Mouse (Mus musculus) layer of hippocampus, adult 2 months (tissue): ENCODE measurements around the gene Stab2. TPM values are rescaled to one million over a fixed set of nuclear protein-coding genes. Genes with fewer than 3 reads are reported as not detected.

ENCODE experiments used
- DNase-seq, 2 experiments: peaks; one replicate each; pipeline ENCODE4 v3.0.0; 2022; ENCODE audit warnings: low spot score in 2 of 2
- H3K27ac ChIP-seq: fragments of 200-600 bp; 2 replicates; pipeline ENCODE4 v1.8.1; 2022
- H3K4me3 ChIP-seq: fragments of 200-600 bp; 2 replicates; pipeline ENCODE4 v1.8.1; 2022; ENCODE audit warnings: mild to moderate bottlenecking
- CTCF ChIP-seq: fragments of 200-600 bp; conservative IDR thresholded peaks from 2 replicates; pipeline ENCODE4 v1.8.1; 2022; ENCODE audit warnings: antibody characterized with exemption, mild to moderate bottlenecking, moderate library complexity
- long read RNA-seq, 2 experiments: library from polyadenylated mRNA; stranded (forward); transcript quantifications; one replicate each; pipeline ENCODE4 v2.0.0; 2021; ENCODE audit warnings: borderline mapping rate in 2 of 2
- total RNA-seq, 2 experiments: library from RNA; stranded (reverse); gene quantifications; 2 replicates each; pipeline ENCODE4 v1.2.3; 2021

The Stab2 gene
- under 1 TPM; 0.54 to 0.61 TPM for total RNA-seq
- long read RNA-seq, experiment 1, partial matches to known transcripts, result 0 of 1 reads
- long read RNA-seq, experiment 1, other reads (novel, unspliced or antisense), result 1 of 1 reads
- long read RNA-seq, experiment 2, result 0 reads

- H3K4me3 ChIP-seq, result no peak within 1 kb of the TSS
- no peak for DNase-seq
- H3K27ac ChIP-seq, result no peak within 1 kb of the TSS
- no peak for TF ChIP-seq CTCF
These were observed at the start of gene Stab2 for GRCm38 (mm10) chr10:87007385-87008214. Stab2 (minus strand) TSS chr10:87008025.

GRCm38 (mm10) chr10:87051714-87052113, 43.9 kb upstream of the Stab2 start:
- Histone ChIP-seq H3K27ac (no peak overlapping the region), H3K4me3 (no peak overlapping the region)
- DNase-seq, result no peak
- TF ChIP-seq CTCF, result no peak

- TF ChIP-seq CTCF, result no peak
- H3K4me3 ChIP-seq, result no peak overlapping the region
- H3K27ac ChIP-seq, result no peak overlapping the region
- no peak for DNase-seq
These were observed 41.4 kb upstream of the Stab2 start for GRCm38 (mm10) chr10:87049179-87049578.

- Histone ChIP-seq H3K4me3 (no peak overlapping the region), H3K27ac (no peak overlapping the region)
- DNase-seq, result no peak
- TF ChIP-seq CTCF, result peak; percentile 46
These were observed 39.2 kb upstream of the Stab2 start for GRCm38 (mm10) chr10:87046931-87047468.

- Histone ChIP-seq H3K4me3 (no peak overlapping the region), H3K27ac (no peak overlapping the region)
- no peak for TF ChIP-seq CTCF
- no peak for DNase-seq
These were observed 38.6 kb upstream of the Stab2 start for GRCm38 (mm10) chr10:87046469-87046868.

- no peak for DNase-seq
These were observed 37.4 kb upstream of the Stab2 start for GRCm38 (mm10) chr10:87045273-87045672.

GRCm38 (mm10) chr10:87041265-87041664, 33.4 kb upstream of the Stab2 start:
- no peak for DNase-seq
- TF ChIP-seq CTCF, result no peak
- H3K4me3 ChIP-seq, result no peak overlapping the region
- no peak overlapping the region for H3K27ac ChIP-seq

More at GRCm38 (mm10) chr10:87045273-87045672, 37.4 kb upstream of the Stab2 start:
- no peak overlapping the region for H3K27ac ChIP-seq
- TF ChIP-seq CTCF, result no peak
- H3K4me3 ChIP-seq, result no peak overlapping the region

- no peak for TF ChIP-seq CTCF
- no peak overlapping the region for H3K27ac ChIP-seq
- DNase-seq, result no peak
- H3K4me3 ChIP-seq, result no peak overlapping the region
These were observed 32.0 kb upstream of the Stab2 start for GRCm38 (mm10) chr10:87039800-87040199.

- Histone ChIP-seq H3K27ac (no peak overlapping the region), H3K4me3 (no peak overlapping the region)
- no peak for TF ChIP-seq CTCF
- no peak for DNase-seq
These were observed 31.5 kb upstream of the Stab2 start for GRCm38 (mm10) chr10:87039340-87039739.

- no peak overlapping the region for H3K27ac ChIP-seq
- DNase-seq, result no peak
- H3K4me3 ChIP-seq, result no peak overlapping the region
- TF ChIP-seq CTCF, result no peak
These were observed 29.2 kb upstream of the Stab2 start for GRCm38 (mm10) chr10:87037062-87037461.

- no peak for TF ChIP-seq CTCF
- no peak overlapping the region for H3K27ac ChIP-seq
- DNase-seq, result no peak
- no peak overlapping the region for H3K4me3 ChIP-seq
These were observed 28.5 kb upstream of the Stab2 start for GRCm38 (mm10) chr10:87036271-87036703.

- TF ChIP-seq CTCF, result no peak
- Histone ChIP-seq H3K4me3 (no peak overlapping the region), H3K27ac (no peak overlapping the region)
- peak in 1 of 2 experiments; percentile 14 for DNase-seq
These were observed 28.0 kb upstream of the Stab2 start for GRCm38 (mm10) chr10:87035866-87036265.

GRCm38 (mm10) chr10:87032768-87033167, 24.9 kb upstream of the Stab2 start:
- TF ChIP-seq CTCF, result no peak
- H3K4me3 ChIP-seq, result no peak overlapping the region

GRCm38 (mm10) chr10:87024884-87025283, 17.1 kb upstream of the Stab2 start:
- Histone ChIP-seq H3K4me3 (no peak overlapping the region), H3K27ac (no peak overlapping the region)
- peak; percentile 87 for TF ChIP-seq CTCF
- peak; percentile 84 to 91 for DNase-seq

More at GRCm38 (mm10) chr10:87032768-87033167, 24.9 kb upstream of the Stab2 start:
- DNase-seq, result no peak
- H3K27ac ChIP-seq, result no peak overlapping the region
